Mouse (Mus musculus) adrenal gland, postnatal 14 days (tissue): ENCODE measurements around the gene Faxc. TPM values are rescaled to one million over a fixed set of nuclear protein-coding genes. Genes with fewer than 3 reads are reported as not detected.

Source experiments
- DNase-seq: peaks from one replicate; pipeline ENCODE4 v3.0.0; 2021; ENCODE audit warnings: mixed read lengths
- long read RNA-seq, 2 experiments: library from polyadenylated mRNA; stranded (forward); transcript quantifications; one replicate each; pipeline ENCODE4 v2.0.0; 2021
- total RNA-seq: library from RNA; stranded (reverse); gene quantifications from 2 replicates; pipeline ENCODE4 v1.2.3, GENCODE M21; 2021

Gene Faxc
- total RNA-seq, result 5.2 TPM in 2 replicates
- long read RNA-seq, experiment 1, result 0 reads
- long read RNA-seq, experiment 2, result 0 reads

DNA sequence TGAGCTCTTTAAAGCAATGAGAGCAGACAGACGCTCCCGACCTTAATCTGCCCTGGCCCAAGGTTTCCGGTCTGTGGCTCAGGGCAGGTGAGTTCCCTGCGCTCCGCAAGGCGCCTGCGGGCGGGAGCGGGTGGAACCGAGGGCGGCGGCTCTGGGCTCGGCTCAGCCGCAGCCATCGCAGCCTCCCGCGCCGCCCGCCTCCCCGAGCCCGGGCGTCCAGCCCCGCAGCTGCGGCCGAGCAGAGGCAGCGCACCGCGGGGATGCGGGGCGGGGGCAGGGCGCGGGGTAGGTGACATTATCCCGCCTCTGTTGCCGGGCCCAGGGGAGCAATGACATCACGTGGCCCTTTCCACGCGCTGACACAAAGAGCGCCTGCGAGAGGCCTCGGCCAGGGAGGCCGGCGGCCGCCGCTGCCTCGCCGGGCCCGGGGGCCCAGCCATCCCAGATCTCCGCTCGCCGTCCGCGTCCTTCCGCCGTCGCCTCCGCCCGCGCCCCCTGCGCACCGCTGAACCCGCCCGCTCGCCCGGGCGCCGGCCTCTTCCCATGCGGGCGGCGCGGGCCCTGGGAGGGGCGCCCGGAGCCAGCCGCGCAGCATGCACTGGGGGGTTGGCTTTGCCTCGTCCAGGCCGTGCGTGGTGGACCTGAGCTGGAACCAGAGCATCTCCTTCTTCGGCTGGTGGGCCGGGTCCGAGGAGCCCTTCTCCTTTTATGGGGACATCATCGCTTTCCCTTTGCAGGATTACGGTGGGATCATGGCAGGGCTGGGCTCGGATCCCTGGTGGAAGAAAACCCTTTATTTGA lies at the start of gene Faxc:
Faxc (plus strand) TSS at position 359 of the 801 bp plus-strand sequence.
- peak; percentile 56 for DNase-seq

GRCm38 (mm10) chr4:21882806-21883205 lies 48.3 kb upstream of the Faxc start:
- no peak for DNase-seq

DNA sequence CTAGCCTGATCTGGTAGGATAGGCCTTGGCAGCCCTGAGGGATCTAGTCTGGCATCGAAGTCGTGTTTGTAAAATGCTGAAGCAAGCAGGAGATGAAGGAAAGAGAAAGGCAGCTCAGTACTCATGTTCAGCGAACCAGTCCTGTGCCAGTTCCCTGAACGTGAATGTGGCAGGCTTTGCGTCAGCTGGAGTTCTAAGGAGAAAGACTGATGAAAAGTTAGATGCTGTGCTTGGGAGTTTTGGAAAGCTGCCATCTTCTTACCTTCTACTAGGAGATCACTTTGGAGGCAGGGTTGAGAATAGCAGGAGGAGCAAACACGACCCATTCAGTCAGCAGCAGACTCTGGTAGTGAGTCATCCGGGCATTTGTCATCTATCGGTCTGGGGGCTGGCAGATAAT lies 45.3 kb upstream of the Faxc start:
- DNase-seq, result no peak

DNA sequence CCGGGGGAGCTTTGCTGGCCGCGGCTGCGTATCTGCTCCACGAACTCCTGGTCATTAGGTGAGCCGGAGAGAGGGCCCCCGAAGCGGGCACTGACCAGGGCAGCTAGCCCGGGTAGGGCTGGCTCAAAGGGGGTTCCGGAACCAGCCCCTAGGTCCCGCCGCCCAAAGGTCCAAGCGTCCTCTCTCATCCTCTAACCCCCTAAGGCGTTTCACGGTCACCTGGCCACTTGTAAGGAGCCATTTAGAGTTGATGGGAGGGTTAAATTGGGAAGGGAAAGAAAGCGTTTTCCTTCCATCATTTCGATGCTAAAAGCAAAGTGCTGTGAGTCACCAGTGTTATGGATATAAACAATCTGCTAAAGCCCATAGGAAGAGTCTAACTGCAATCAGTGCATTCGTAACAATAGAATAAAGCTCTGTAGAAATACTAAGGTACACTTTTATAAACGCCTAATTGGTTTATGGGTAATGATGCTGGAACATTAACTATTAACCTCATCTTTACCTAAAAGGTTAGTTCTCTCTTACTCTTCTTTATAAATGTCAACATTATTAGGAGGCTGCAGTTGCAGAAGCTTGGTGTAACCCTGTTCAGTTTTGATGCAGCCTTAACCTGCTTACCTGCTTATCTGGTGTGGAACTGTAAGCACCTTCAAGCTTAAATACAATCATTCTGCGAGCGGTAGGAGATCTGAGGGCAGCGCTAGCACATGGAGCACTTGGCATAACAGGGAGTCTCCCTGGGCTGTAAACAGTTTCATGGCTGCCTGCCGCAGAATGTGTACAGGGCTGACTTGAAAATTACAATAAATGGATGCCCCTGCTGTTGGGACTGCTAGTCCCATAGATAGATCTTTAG lies 872 bp downstream of the Faxc start:
- no peak for DNase-seq

- no peak for DNase-seq
These were observed 4.2 kb downstream of the Faxc start for GRCm38 (mm10) chr4:21935378-21935777.

DNA sequence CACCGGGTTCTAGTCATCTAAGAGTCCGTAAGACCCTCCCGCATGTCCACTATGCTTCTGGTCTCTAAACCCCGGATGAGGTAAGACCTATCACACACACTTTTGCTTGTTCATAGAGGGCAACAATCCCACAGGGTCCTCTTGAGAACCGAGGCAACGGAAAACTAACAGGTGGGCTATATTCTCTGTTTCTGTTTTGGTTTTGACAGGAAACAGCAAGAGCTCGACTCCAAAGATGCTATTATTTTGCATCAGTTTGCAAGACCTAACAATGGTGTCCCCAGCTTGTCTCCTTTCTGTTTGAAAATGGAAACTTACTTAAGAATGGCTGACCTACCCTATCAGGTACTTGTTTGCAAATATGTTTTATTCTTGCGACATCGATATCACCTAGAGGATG lies 5.3 kb downstream of the Faxc start:
- DNase-seq, result no peak

- no peak for DNase-seq
These were observed 6.8 kb downstream of the Faxc start for GRCm38 (mm10) chr4:21937890-21938289.

DNA sequence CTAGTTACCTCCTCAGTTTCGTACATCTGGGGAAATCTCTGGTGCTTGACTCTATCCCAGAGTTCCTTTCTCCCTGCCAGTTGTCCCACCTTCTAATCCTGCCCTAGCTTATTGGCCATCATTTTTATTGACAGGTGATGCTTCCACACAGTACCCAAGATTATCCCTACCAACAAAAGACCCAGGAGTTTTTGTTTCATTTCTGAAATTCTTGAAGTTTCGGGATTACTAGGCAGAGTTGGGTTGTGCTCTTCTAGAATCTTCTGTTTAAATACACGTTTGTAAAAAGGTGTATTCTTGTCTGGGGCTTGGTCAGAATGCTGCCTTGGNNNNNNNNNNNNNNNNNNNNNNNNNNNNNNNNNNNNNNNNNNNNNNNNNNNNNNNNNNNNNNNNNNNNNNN lies 13.5 kb downstream of the Faxc start:
- no peak for DNase-seq

DNA sequence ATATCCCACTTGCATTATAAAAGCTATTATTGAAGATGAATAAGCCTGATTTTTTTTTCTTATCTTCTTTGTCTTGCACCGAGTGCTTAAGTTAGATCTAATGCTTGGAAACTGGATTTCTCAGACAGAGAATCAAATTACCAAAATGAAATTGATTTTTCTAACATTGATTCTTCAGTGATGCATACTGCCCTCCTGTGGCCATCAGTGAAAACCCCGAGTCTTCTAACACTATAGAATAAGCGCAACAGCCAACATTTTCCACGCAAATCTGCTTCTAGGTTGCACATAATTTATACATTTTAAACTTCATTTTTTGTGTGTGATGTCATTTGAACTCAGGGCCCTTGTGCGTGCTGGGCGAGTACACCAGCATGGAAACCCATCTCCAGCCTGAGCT lies 20.3 kb downstream of the Faxc start:
- DNase-seq, result peak; percentile 28

DNA sequence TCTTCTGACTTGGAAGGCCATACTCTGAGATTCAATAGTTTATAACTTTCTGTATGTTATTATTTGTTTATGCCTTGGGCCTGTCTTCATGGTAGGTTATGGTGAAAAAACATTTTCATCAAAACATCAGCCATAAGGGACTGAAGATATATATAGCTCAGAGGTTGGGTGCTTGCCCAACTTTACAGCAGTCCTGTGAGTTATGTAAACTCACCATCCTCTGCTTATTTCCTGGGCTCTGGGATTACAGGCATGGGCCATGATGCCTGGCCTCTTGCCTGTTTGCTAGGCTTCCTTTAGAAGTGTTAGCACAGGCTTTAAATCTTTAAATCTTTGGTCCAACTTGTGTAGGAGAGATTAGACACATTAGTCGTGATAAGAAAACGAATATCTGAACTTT lies 21.1 kb downstream of the Faxc start:
- no peak for DNase-seq

DNA sequence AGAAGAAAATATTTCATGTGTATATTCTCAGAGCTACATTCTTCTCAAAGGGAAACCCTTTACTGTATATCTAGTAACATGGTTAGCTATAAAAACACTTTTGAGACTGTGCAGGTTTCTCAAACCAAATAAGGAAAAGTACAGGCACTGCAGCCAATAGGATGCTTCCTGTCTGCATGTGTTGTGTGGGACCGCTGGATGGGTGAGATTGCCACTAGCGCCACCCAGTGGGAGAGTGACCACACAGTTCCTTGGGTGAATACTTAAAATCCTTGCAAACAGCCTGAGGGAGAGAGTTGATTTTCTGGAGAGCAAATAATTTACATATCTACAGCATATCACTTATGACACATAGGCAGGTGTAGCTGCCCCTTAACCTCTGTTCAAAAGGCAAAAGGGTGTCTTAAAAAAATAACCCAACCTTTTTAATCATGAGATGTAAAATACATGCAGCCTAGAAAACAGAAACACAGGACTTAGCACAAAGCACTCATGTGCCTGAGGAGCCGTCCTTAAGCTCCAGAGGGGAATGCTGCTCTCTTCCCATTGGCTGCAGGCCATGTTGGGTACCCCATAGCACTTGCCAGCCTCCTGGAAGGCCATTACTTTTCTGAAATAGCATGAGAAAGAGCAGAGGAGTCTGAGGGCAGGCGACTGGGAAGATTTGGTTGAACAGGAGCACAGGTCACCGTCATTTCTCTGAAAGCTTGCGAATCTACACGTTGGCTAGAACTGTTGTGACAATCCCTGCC lies 26.6 kb downstream of the Faxc start:
- DNase-seq, result peak; percentile 77

DNA sequence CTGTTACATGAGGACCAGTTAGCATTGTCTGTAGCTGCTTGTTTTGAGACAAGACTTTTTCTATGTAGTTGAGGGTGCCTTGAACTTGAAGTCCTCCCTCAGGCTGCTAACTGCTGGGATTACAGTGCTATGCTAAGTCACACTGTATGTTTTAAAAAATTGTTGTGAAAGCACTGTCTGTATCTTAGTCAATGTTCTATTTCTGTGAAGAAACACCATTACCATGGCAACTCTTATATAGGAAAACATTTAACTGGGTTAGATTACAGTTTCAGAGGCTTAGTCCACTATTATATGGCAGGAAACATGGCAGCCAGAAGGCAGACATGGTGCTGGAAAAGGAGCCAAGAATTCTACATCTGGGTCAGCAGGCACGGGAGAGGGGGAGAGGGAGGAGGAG lies 40.8 kb downstream of the Faxc start:
- no peak for DNase-seq

- no peak for DNase-seq
These were observed 43.0 kb downstream of the Faxc start for GRCm38 (mm10) chr4:21974126-21974525.

GRCm38 (mm10) chr4:21980471-21980870 lies 49.3 kb downstream of the Faxc start:
- no peak for DNase-seq

DNA sequence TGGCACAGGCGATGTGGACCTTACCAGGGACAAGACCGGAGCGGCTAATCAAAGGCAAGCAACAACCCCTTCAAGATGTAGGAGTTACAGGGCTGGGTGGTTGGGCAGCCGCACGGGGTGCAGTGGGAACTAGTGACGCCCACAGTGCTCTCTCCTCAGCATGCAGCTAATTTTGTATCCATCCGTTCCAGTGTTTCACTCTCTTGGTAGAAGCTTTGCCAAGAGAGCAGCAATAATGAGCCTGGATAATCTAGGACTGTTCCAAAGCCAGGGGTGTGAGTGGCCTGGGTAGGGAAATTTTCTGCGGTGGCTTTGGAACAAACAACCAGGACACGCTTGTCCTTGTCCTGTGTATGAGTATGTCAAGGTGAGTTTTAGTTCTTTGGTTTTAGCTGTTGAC lies 51.3 kb downstream of the Faxc start:
- DNase-seq, result no peak

DNA sequence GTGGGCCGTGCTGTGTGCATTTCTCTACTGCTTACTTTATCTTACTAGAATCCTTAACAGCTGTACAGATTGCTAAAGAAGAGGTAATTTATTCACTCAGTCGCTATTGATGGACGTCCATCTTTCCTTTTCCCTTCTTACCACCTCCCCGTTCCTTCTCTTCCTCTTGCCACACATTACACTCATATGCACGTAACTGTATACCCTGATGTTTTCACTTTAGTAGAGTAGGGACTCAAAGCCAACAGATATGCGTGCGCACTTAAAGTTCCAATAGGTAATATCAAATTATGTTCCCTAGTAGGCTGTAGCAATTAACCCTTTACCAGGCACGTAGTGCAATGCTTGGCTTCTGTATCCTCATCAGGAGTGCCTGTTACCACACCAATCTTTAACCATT lies 55.7 kb downstream of the Faxc start:
- no peak for DNase-seq

DNA sequence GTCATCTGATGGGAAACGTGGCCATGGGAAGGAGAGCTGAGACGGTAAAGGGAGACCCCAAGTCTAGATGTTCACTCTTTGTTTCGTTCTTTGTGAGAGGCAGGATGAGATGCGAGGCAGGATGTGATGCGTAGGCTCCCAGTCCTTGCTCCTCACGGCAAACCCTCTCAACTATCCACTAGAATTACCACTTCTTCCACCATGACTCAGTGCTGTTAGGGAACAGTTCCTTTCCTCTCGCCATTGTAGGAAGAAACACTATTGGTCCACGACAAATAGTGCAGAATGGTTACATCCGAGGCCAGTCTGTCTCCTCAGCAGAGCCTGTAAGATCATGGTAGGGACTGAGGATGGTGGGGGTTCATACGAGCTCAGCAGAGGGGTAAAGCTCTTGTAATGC lies 56.3 kb downstream of the Faxc start:
- no peak for DNase-seq

GRCm38 (mm10) chr4:21989571-21990091 lies 58.5 kb downstream of the Faxc start:
- DNase-seq, result no peak

DNA sequence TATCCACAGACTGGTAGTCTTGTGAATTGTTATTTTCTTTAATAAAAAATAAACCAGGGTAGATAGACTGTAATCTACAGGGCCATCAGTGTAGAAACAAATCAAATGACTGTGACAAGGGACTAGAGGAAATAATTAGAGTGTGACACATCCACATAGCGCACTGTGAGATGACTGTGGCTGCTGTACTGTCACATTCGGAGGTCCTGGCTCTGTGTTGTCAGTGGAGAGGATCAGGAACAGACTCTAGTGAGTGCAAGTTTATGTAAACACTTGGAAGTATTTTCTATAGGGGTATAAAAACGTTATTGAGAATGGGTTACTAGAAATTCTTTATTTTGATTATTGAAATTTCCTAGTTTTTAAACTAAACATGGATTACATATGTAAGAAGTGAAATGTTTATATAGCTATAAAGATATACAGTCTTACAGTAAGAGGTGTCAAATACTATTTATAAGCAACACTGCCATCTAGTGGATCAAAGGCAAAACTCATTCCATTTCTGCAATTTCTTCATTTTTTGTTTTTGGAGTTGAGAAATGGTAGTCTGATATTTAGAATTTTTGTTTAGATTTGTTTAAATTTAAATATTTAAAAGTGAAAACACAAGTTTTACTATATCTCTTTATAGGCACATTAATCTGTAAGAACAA lies 59.6 kb downstream of the Faxc start:
- no peak for DNase-seq

GRCm38 (mm10) chr4:22017656-22018379 lies 86.7 kb downstream of the Faxc start:
- DNase-seq, result peak; percentile 44

GRCm38 (mm10) chr4:22018414-22018813 lies 87.3 kb downstream of the Faxc start:
- no peak for DNase-seq
